In the genomic region with DNA sequence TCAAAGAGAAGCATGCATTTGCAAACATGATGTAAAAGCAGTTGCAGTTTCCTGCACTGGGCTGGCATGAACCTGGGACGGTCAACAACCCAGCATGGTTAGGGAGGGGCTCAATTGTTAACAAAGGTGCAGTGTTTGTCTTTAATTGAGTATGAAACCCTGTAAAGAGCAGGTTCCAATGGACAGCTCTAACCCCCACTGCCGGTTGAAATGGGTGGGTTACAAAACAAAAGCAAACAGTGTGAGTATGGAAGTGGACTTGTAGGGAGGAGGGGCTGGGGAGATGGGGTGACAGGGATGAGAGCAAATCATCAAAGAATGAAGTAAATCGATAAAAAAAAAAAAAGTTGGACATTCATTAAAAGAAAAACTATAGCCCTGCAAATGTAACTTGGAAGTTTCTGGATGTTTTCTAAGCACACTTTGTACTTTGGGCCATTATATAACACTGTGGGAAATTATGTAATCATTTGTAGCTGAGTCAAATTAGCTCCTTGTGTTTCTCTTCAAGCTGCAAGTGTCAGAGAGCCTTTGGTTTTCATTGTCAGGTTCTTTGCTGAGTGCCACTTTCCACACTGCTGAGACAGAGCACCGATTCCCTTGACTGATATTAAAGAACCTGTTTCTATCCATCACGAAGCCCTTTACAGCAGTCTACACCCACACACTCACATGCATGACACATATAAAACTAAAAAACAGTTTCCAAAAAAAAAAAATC, we compare ENCODE assay signal across 10 mouse cellular contexts. TPM values are rescaled to one million over a fixed set of nuclear protein-coding genes. Genes with fewer than 3 reads are reported as not detected.
DNase-seq lines count a peak whose midpoint lies in the region; ATAC-seq and TF ChIP-seq lines count a peak whose summit lies in the region.
"Had no signal": no experiment of that assay in that cellular context is flagged by ENCODE, and none has a peak within 500 bp of the region (broad histone marks: within the 10 kb centered on the region; RNA-seq: fewer than 3 reads in every experiment).

No protein-coding gene starts in this region.

- no peak for TF ChIP-seq CTCF in cortical plate, adult 2 months (IDR thresholded peaks at IDR 0.05; ENCODE audit: extremely low read depth, insufficient read depth, low read length)

- peak; percentile 25 to 78 for DNase-seq in kidney, adult 8-10 months
- DNase-seq in kidney, postnatal 14 days: no peak
- peak; percentile 62 for DNase-seq in ES-CJ7 (ENCODE audit: low read depth, low spot score)
- DNase-seq in spleen, postnatal 36 days (ENCODE audit: low spot score in 2 of 2): no peak
- no peak for DNase-seq in midbrain, embryonic 11.5 days (ENCODE audit: low spot score, missing footprints)
- no peak for DNase-seq in urinary bladder, adult 2 months (ENCODE audit: low spot score)

- peak overlapping the region; percentile 53; the same call in 1 of the 2 replicates for H3K27ac ChIP-seq in cortical plate, adult 2 months (ENCODE audit: insufficient read depth, low read length)
- H3K27ac ChIP-seq in liver, embryonic 15.5 days (replicated peaks): peak overlapping the region; percentile 56
- no peak overlapping the region for H3K27ac ChIP-seq in midbrain, embryonic 11.5 days (ENCODE audit: low read depth, low read length)
- H3K27ac ChIP-seq: embryonic facial prominence, embryonic 12.5 days; limb, embryonic 13.5 days had no signal

- H3K9ac ChIP-seq in liver, embryonic 15.5 days: no peak overlapping the region
- no peak overlapping the region for H3K9ac ChIP-seq in midbrain, embryonic 11.5 days (ENCODE audit: low read length)
- H3K9ac ChIP-seq: embryonic facial prominence, embryonic 12.5 days; limb, embryonic 13.5 days had no signal

- ATAC-seq in liver, embryonic 15.5 days (ENCODE audit: insufficient read depth): peak; percentile 83
- ATAC-seq in midbrain, embryonic 11.5 days (ENCODE audit: low FRiP score): no peak

- 51% methylated on average over 5 of the region's 5 CpGs for WGBS in liver, embryonic 15.5 days (ENCODE audit: insufficient replicate concordance)
- WGBS in midbrain, embryonic 11.5 days: 67% methylated on average over 5 of the region's 5 CpGs

- no peak overlapping the region for H3K4me2 ChIP-seq in liver, embryonic 15.5 days
- no peak overlapping the region for H3K4me2 ChIP-seq in midbrain, embryonic 11.5 days
- H3K4me2 ChIP-seq: embryonic facial prominence, embryonic 12.5 days; limb, embryonic 13.5 days had no signal

- H3K27me3 ChIP-seq in liver, embryonic 15.5 days: no peaks in the 10 kb centered on the region
- no peaks in the 10 kb centered on the region for H3K27me3 ChIP-seq in midbrain, embryonic 11.5 days (ENCODE audit: control insufficient read depth, insufficient read depth, low read length)
- H3K27me3 ChIP-seq: embryonic facial prominence, embryonic 12.5 days; limb, embryonic 13.5 days had no signal

- H3K4me3 ChIP-seq in cortical plate, adult 2 months (ENCODE audit: insufficient read depth, low read length): no peak overlapping the region
- no peak overlapping the region for H3K4me3 ChIP-seq in liver, embryonic 15.5 days (replicated peaks)
- no peak overlapping the region for H3K4me3 ChIP-seq in midbrain, embryonic 11.5 days (ENCODE audit: low read depth, low read length)
- H3K4me3 ChIP-seq: embryonic facial prominence, embryonic 12.5 days; limb, embryonic 13.5 days had no signal

- TF ChIP-seq POLR2A in cortical plate, adult 2 months (IDR thresholded peaks at IDR 0.05; ENCODE audit: extremely low read depth, insufficient read depth, low read length): no peak

- H3K4me1 ChIP-seq in cortical plate, adult 2 months (ENCODE audit: control insufficient read depth, insufficient read depth, low read length): peaks cover 4% of the 10 kb centered on the region; the same call in 1 of the 2 replicates
- no peaks in the 10 kb centered on the region for H3K4me1 ChIP-seq in liver, embryonic 15.5 days (replicated peaks)
- H3K4me1 ChIP-seq in midbrain, embryonic 11.5 days (ENCODE audit: control insufficient read depth, insufficient read depth, low read length): no peaks in the 10 kb centered on the region
- H3K4me1 ChIP-seq: embryonic facial prominence, embryonic 12.5 days had no signal

- H3K9me3 ChIP-seq in liver, embryonic 15.5 days (replicated peaks): no peaks in the 10 kb centered on the region
- H3K9me3 ChIP-seq in midbrain, embryonic 11.5 days (ENCODE audit: control insufficient read depth, low read length): no peaks in the 10 kb centered on the region
- H3K9me3 ChIP-seq: embryonic facial prominence, embryonic 12.5 days; limb, embryonic 13.5 days had no signal

- no peaks in the 10 kb centered on the region for H3K36me3 ChIP-seq in liver, embryonic 15.5 days (replicated peaks)
- no peaks in the 10 kb centered on the region for H3K36me3 ChIP-seq in midbrain, embryonic 11.5 days (ENCODE audit: control insufficient read depth, insufficient read depth, low read length)
- H3K36me3 ChIP-seq: embryonic facial prominence, embryonic 12.5 days; limb, embryonic 13.5 days had no signal

RNA-seq across cellular contexts. Expression of a gene that starts 8.5 kb away (rescaled TPM):
- 3.4 and 3.5 TPM in 2 replicates for polyA plus RNA-seq in cortical plate, adult 2 months (2012; rRNA removed)
- polyA plus RNA-seq in liver, embryonic 15.5 days (2015; fragmentation: Nextera tagmentation; extraction: Ambion mirVana): 102 and 115 TPM in 2 replicates
- 0.42 TPM in 1 of 2 replicates, not detected in the other for polyA plus RNA-seq in midbrain, embryonic 11.5 days (2014; fragmentation: Nextera tagmentation; extraction: Ambion mirVana)
- polyA plus RNA-seq in urinary bladder, adult 2 months (2012; rRNA removed): 78.5 and 112 TPM in 2 replicates

RNA-seq across cellular contexts. Expression of a gene that starts 13.5 kb away (rescaled TPM):
- polyA plus RNA-seq in cortical plate, adult 2 months (2012; rRNA removed): 69.6 and 70.2 TPM in 2 replicates
- 3.2 and 3.6 TPM in 2 replicates for polyA plus RNA-seq in liver, embryonic 15.5 days (2015; fragmentation: Nextera tagmentation; extraction: Ambion mirVana)
- 13.1 and 13.9 TPM in 2 replicates for polyA plus RNA-seq in midbrain, embryonic 11.5 days (2014; fragmentation: Nextera tagmentation; extraction: Ambion mirVana)
- 19.3 and 23.9 TPM in 2 replicates for polyA plus RNA-seq in urinary bladder, adult 2 months (2012; rRNA removed)

Comparison
In these comparisons a context has a peak if more than half of its experiments do, and no peak if none do; other contexts are left out.
1. DNase-seq: peak in kidney, adult 8-10 months (2 of 2) and ES-CJ7 (single experiment); none in kidney, postnatal 14 days (single experiment), spleen, postnatal 36 days (0 of 2), midbrain, embryonic 11.5 days (single experiment) and urinary bladder, adult 2 months (single experiment).
2. RNA of a gene that starts 8.5 kb away (polyA plus RNA-seq): 78.5 to 112 TPM in urinary bladder, adult 2 months and 102 to 115 TPM in liver, embryonic 15.5 days; 3.4 to 3.5 TPM in cortical plate, adult 2 months and 0.42 TPM in midbrain, embryonic 11.5 days; every median in the first group is over 10 times any median in the second.